Mouse (Mus musculus): ENCODE measurements around the gene Fxyd5. TPM values are rescaled to one million over a fixed set of nuclear protein-coding genes. Genes with fewer than 3 reads are reported as not detected.

Fxyd5 gene
- polyA plus RNA-seq, 2 experiments = 17.4 to 28.8 TPM

DNA sequence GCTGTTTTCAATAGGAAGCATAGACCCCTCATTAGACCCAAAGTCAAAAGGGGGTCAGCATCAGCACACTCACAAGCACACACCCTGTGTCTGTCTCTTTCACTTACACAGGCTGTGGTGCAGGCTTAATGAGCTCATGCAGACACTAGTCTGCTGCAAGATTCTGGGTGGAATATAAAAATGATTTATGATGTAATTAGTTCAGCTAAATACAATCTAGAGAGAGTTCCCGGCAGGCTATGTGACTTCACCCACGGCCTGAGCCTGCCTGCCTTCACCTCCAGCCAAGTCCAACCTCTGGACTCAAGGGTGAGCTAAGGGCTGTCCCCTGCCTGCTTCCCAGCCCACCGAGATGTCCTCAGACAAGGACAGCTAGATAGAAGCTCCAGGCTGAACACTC is 33.4 kb downstream of the Fxyd5 start:
- WGBS = 19% methylated on average over 3 of the region's 3 CpGs
- ATAC-seq (ENCODE audit: low FRiP score, low read depth) (no peak), DNase-seq (ENCODE audit: low spot score) (no peak)
- Histone ChIP-seq H3K4me2 (replicated peaks; ENCODE audit: low read depth, low read length, severe bottlenecking) (no peak overlapping the region), H3K4me1 (ENCODE audit: control insufficient read depth, insufficient read depth, low read length) (no peaks in the 10 kb centered on the region), H3K9ac (ENCODE audit: low read depth, low read length, severe bottlenecking) (no peak overlapping the region), H3K27me3 (ENCODE audit: control insufficient read depth, insufficient read depth, low read length) (no peaks in the 10 kb centered on the region), H3K9me3 (ENCODE audit: control insufficient read depth, low read length) (no peaks in the 10 kb centered on the region), H3K36me3 (ENCODE audit: control insufficient read depth, insufficient read depth, low read length) (no peaks in the 10 kb centered on the region), H3K4me3 (replicated peaks; ENCODE audit: low read length) (no peak overlapping the region), H3K27ac (replicated peaks; ENCODE audit: low read depth, low read length) (no peak overlapping the region)
- no peak for TF ChIP-seq POLR2A (IDR thresholded peaks at IDR 0.05; ENCODE audit: borderline replicate concordance, extremely low read depth, insufficient read depth, insufficient read length)

DNA sequence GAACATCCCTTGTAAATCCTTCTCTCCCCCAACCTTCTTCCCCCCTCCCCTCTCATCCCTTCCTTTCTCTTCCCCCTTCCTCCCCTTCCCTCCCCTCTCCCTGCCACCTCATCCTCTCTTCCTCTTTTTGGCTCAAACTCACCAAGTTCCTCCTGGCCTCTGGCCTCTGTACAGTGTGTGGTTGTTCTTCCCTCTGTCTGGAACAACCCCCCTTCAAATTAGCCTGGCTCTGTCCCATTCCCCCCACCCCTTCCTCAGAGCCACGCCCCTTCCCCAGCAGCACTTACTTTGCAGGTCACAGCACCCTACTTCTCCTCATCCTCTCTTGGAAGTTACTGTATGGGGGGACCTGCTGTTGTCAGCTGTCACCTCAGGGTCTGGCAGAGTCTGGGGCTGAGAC is 34.1 kb downstream of the Fxyd5 start:
- H3K9me3 ChIP-seq (ENCODE audit: control insufficient read depth, low read length) = no peaks in the 10 kb centered on the region
- DNase-seq (ENCODE audit: low spot score) (no peak), ATAC-seq (ENCODE audit: low FRiP score, low read depth) (peak; percentile 32; the same call in 1 of the 2 replicates)
- no peak overlapping the region for H3K27ac ChIP-seq (replicated peaks; ENCODE audit: low read depth, low read length)
- H3K36me3 ChIP-seq (ENCODE audit: control insufficient read depth, insufficient read depth, low read length) = no peaks in the 10 kb centered on the region
- H3K9ac ChIP-seq (ENCODE audit: low read depth, low read length, severe bottlenecking) = no peak overlapping the region
- no peak for TF ChIP-seq POLR2A (IDR thresholded peaks at IDR 0.05; ENCODE audit: borderline replicate concordance, extremely low read depth, insufficient read depth, insufficient read length)
- WGBS = 70% methylated on average over 1 of the region's 1 CpGs
- no peak overlapping the region for H3K4me2 ChIP-seq (replicated peaks; ENCODE audit: low read depth, low read length, severe bottlenecking)
- H3K4me1 ChIP-seq (ENCODE audit: control insufficient read depth, insufficient read depth, low read length) = no peaks in the 10 kb centered on the region
- H3K4me3 ChIP-seq (replicated peaks; ENCODE audit: low read length) = no peak overlapping the region
- no peaks in the 10 kb centered on the region for H3K27me3 ChIP-seq (ENCODE audit: control insufficient read depth, insufficient read depth, low read length)

DNA sequence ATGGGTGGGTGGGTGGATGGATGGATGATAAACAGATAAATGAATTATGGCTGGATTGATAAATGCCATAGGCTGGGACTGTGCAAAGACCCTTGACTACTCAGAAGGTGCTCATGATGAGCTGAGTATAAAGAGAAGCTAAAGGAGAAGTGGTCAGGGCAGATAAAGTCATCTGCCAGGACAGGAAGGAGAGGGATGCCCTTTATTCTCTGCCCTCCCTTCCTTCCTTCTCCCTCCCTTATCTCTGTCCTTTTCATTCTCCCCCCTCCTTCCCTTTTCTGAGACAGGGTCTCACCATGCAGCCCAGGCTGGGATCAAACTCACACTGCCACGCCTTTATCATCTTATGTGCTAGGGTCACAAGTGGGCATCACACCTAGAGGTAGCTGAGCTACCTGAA is 34.5 kb downstream of the Fxyd5 start:
- ATAC-seq (ENCODE audit: low FRiP score, low read depth) (no peak), DNase-seq (ENCODE audit: low spot score) (no peak)
- H3K36me3 ChIP-seq (ENCODE audit: control insufficient read depth, insufficient read depth, low read length) = no peaks in the 10 kb centered on the region
- WGBS = 63% methylated on average over 1 of the region's 1 CpGs
- no peak for TF ChIP-seq POLR2A (IDR thresholded peaks at IDR 0.05; ENCODE audit: borderline replicate concordance, extremely low read depth, insufficient read depth, insufficient read length)
- H3K27me3 ChIP-seq (ENCODE audit: control insufficient read depth, insufficient read depth, low read length) = no peaks in the 10 kb centered on the region
- no peak overlapping the region for H3K4me3 ChIP-seq (replicated peaks; ENCODE audit: low read length)
- H3K4me2 ChIP-seq (replicated peaks; ENCODE audit: low read depth, low read length, severe bottlenecking) = no peak overlapping the region
- H3K27ac ChIP-seq (replicated peaks; ENCODE audit: low read depth, low read length) = no peak overlapping the region
- H3K9me3 ChIP-seq (ENCODE audit: control insufficient read depth, low read length) = no peaks in the 10 kb centered on the region
- no peaks in the 10 kb centered on the region for H3K4me1 ChIP-seq (ENCODE audit: control insufficient read depth, insufficient read depth, low read length)
- no peak overlapping the region for H3K9ac ChIP-seq (ENCODE audit: low read depth, low read length, severe bottlenecking)

DNA sequence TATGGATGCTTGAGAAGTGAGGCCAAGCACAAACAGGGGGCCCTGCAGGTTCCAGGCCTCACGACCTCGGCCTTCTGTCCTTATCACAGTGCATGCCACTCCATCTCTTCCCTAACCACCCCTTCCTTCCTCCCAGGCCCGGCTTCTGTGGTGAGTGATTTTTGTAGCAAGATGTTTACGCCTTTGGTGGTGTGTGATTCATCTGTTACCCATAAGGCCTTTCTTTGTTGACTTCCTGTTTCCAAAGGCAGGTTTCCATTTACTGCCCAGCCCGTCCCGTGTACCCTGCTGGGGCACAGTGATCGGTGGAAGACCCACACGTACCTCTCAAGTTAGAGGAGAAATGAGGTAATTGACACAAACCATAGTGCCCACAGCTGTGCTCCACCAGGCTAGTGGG is 39.6 kb downstream of the Fxyd5 start:
- no peak overlapping the region for H3K4me3 ChIP-seq (replicated peaks; ENCODE audit: low read length)
- H3K9ac ChIP-seq (ENCODE audit: low read depth, low read length, severe bottlenecking) = no peak overlapping the region
- H3K27me3 ChIP-seq (ENCODE audit: control insufficient read depth, insufficient read depth, low read length) = no peaks in the 10 kb centered on the region
- H3K9me3 ChIP-seq (ENCODE audit: control insufficient read depth, low read length) = no peaks in the 10 kb centered on the region
- WGBS = 60% methylated on average over 8 of the region's 8 CpGs
- TF ChIP-seq POLR2A (IDR thresholded peaks at IDR 0.05; ENCODE audit: borderline replicate concordance, extremely low read depth, insufficient read depth, insufficient read length) = no peak
- DNase-seq (ENCODE audit: low spot score) (no peak), ATAC-seq (ENCODE audit: low FRiP score, low read depth) (no peak)
- no peaks in the 10 kb centered on the region for H3K36me3 ChIP-seq (ENCODE audit: control insufficient read depth, insufficient read depth, low read length)
- peaks cover 10% of the 10 kb centered on the region for H3K4me1 ChIP-seq (ENCODE audit: control insufficient read depth, insufficient read depth, low read length)
- no peak overlapping the region for H3K27ac ChIP-seq (replicated peaks; ENCODE audit: low read depth, low read length)
- no peak overlapping the region for H3K4me2 ChIP-seq (replicated peaks; ENCODE audit: low read depth, low read length, severe bottlenecking)

DNA sequence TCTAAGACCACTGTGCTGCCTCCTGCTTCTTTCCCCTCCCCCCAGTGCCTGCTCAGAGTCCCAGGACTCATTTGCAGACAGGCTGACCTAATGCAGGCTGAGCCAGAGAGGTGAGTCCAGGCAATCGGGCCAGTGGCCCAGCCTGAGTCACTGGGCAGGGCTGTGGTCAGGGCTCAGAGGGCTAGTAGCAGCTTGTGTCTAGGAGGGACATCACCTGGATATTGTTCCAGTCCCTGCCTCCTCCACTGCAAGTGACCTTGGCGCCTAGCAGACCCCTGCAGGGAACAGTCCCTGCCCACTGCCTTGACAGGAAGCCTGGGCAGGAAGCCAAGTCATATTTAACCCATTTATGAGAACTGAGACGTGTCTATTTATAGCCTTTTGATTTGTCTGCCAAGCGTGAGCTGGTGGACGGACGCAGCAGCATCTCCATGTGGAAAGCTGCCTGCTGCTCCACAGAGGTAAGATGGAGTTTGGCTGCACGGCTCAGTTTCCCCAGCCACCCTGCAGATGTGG is 41.7 kb downstream of the Fxyd5 start:
- H3K27me3 ChIP-seq (ENCODE audit: control insufficient read depth, insufficient read depth, low read length) = no peaks in the 10 kb centered on the region
- no peak for TF ChIP-seq POLR2A (IDR thresholded peaks at IDR 0.05; ENCODE audit: borderline replicate concordance, extremely low read depth, insufficient read depth, insufficient read length)
- DNase-seq (ENCODE audit: low spot score) (peak; percentile 89), ATAC-seq (ENCODE audit: low FRiP score, low read depth) (peak; percentile 79)
- no peaks in the 10 kb centered on the region for H3K36me3 ChIP-seq (ENCODE audit: control insufficient read depth, insufficient read depth, low read length)
- no peak overlapping the region for H3K4me3 ChIP-seq (replicated peaks; ENCODE audit: low read length)
- no peak overlapping the region for H3K27ac ChIP-seq (replicated peaks; ENCODE audit: low read depth, low read length)
- 0 out of 2 replicates have a peak, but pooled peaks cover 4% of the 10 kb centered on the region for H3K9me3 ChIP-seq (ENCODE audit: control insufficient read depth, low read length)
- peaks cover 10% of the 10 kb centered on the region for H3K4me1 ChIP-seq (ENCODE audit: control insufficient read depth, insufficient read depth, low read length)
- no peak overlapping the region for H3K9ac ChIP-seq (ENCODE audit: low read depth, low read length, severe bottlenecking)
- no peak overlapping the region; the same call in 1 of the 2 replicates for H3K4me2 ChIP-seq (replicated peaks; ENCODE audit: low read depth, low read length, severe bottlenecking)
- 4% methylated on average over 7 of the region's 7 CpGs for WGBS

DNA sequence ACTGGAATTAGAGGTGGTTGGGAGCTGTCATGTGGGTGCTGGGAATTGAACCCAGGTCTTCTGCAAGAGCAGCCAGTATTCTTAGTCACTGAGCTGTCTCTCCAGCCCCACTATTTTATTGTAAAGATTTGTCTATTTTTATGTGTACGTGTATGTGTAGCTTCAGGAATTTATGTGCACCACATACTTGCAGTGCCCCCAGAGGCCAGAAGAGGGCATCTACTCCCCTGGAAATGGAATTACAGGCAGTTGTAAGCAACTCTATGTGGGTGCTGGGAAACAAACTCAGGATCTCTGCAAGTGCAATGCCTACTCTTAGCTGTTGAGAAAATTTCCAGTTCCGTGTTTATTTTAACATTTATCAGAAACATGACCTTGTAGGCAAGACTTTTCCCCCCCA is 45.8 kb downstream of the Fxyd5 start:
- ATAC-seq (ENCODE audit: low FRiP score, low read depth) (no peak), DNase-seq (ENCODE audit: low spot score) (no peak)
- Histone ChIP-seq H3K4me1 (ENCODE audit: control insufficient read depth, insufficient read depth, low read length) (peaks cover 10% of the 10 kb centered on the region), H3K9ac (ENCODE audit: low read depth, low read length, severe bottlenecking) (no peak overlapping the region), H3K4me2 (replicated peaks; ENCODE audit: low read depth, low read length, severe bottlenecking) (no peak overlapping the region), H3K9me3 (ENCODE audit: control insufficient read depth, low read length) (0 out of 2 replicates have a peak, but pooled peaks cover 4% of the 10 kb centered on the region), H3K36me3 (ENCODE audit: control insufficient read depth, insufficient read depth, low read length) (no peaks in the 10 kb centered on the region), H3K4me3 (replicated peaks; ENCODE audit: low read length) (no peak overlapping the region), H3K27ac (replicated peaks; ENCODE audit: low read depth, low read length) (no peak overlapping the region), H3K27me3 (ENCODE audit: control insufficient read depth, insufficient read depth, low read length) (no peaks in the 10 kb centered on the region)
- WGBS = 89% methylated on average over 2 of the region's 2 CpGs
- no peak for TF ChIP-seq POLR2A (IDR thresholded peaks at IDR 0.05; ENCODE audit: borderline replicate concordance, extremely low read depth, insufficient read depth, insufficient read length)
